Mouse (Mus musculus) brain, embryonic 18.5 days (tissue): ENCODE data around the gene Madcam1.

Source experiments
- DNase-seq: peaks from one replicate; pipeline ENCODE4 v3.0.0-alpha.2; 2012; ENCODE audit warnings: low read depth, low spot score

Gene Madcam1

GRCm38 (mm10) chr10:79668076-79668475 is 3.7 kb downstream of the Madcam1 start:
- DNase-seq, result no peak

GRCm38 (mm10) chr10:79668771-79669575 is 4.6 kb downstream of the Madcam1 start, which contains the start of gene Tpgs1:
TSS of gene Tpgs1 (plus strand) at chr10:79669369.
- peak; percentile 91 for DNase-seq

GRCm38 (mm10) chr10:79669576-79670057 is 5.3 kb downstream of the Madcam1 start:
- peak; percentile 69 for DNase-seq

GRCm38 (mm10) chr10:79670071-79670888 is 5.9 kb downstream of the Madcam1 start:
- DNase-seq, result no peak

- DNase-seq, result no peak
Measured at GRCm38 (mm10) chr10:79671396-79672087, 7.2 kb downstream of the Madcam1 start.

- DNase-seq, result no peak
Measured at GRCm38 (mm10) chr10:79672088-79672455, 7.7 kb downstream of the Madcam1 start.

- no peak for DNase-seq
Measured at GRCm38 (mm10) chr10:79673054-79673453, 8.7 kb downstream of the Madcam1 start.

GRCm38 (mm10) chr10:79675346-79676035 is 11.1 kb downstream of the Madcam1 start:
- no peak for DNase-seq

- DNase-seq, result no peak
Measured at GRCm38 (mm10) chr10:79680606-79681495, 16.5 kb downstream of the Madcam1 start.

- peak; percentile 99 for DNase-seq
Measured at GRCm38 (mm10) chr10:79681591-79682245, 17.4 kb downstream of the Madcam1 start, which contains the start of gene Cdc34. TSS of gene Cdc34 (plus strand) at chr10:79682195.

- DNase-seq, result no peak
Measured at GRCm38 (mm10) chr10:79682551-79682915, 18.2 kb downstream of the Madcam1 start.

- DNase-seq, result no peak
Measured at GRCm38 (mm10) chr10:79682916-79683582, 18.7 kb downstream of the Madcam1 start.

GRCm38 (mm10) chr10:79683726-79684640 is 19.6 kb downstream of the Madcam1 start:
- no peak for DNase-seq

GRCm38 (mm10) chr10:79684770-79685600 is 20.6 kb downstream of the Madcam1 start:
- DNase-seq, result no peak

- DNase-seq, result no peak
Measured at GRCm38 (mm10) chr10:79686219-79686618, 21.9 kb downstream of the Madcam1 start.

- no peak for DNase-seq
Measured at GRCm38 (mm10) chr10:79686691-79687090, 22.3 kb downstream of the Madcam1 start.

GRCm38 (mm10) chr10:79687513-79687912 is 23.2 kb downstream of the Madcam1 start:
- DNase-seq, result no peak
